Mouse (Mus musculus): ENCODE data around the gene Wdr83. TPM values are rescaled to one million over a fixed set of nuclear protein-coding genes. Genes with fewer than 3 reads are reported as not detected.
"Not testable (repeated sequence)": the region's sequence is repeated elsewhere in the genome, so short reads cannot be mapped to it uniquely, and the experiment has no call there.

Gene Wdr83
- polyA plus RNA-seq, 1 experiment from 2014 or later: 44.7 TPM

DNA sequence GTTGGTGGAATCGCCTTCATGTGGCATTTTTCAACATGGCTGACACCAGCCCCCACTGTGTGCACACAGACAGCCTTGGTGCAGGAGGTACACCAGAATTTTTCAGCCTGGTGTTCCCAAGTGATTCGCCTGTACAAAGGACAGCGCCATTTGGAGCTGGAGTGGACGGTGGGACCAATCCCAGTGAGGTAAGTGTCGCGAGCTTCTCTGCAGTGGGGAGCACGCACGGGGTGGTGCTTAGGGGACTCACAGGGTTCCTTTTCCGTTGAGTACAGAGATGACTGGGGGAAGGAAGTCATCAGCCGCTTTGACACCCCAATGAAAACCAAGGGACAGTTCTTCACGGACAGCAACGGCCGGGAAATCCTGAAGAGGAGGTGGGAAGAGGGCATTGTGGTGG, 13.9 kb upstream of the Wdr83 start:
- H3K36me3 ChIP-seq: peaks cover 46% of the 10 kb centered on the region; the same call in 1 of the 2 replicates
- H3K27ac ChIP-seq: no peak overlapping the region
- H3K27me3 ChIP-seq: no peaks in the 10 kb centered on the region
- no peak for ATAC-seq (ENCODE audit: borderline replicate concordance, extremely low read depth, low FRiP score, low TSS enrichment)
- H3K9me3 ChIP-seq: no peaks in the 10 kb centered on the region
- H3K4me3 ChIP-seq: no peak overlapping the region
- WGBS: 86% methylated on average over 13 of the region's 13 CpGs
- no peak overlapping the region for H3K4me2 ChIP-seq
- no peaks in the 10 kb centered on the region for H3K4me1 ChIP-seq
- H3K9ac ChIP-seq: no peak overlapping the region

DNA sequence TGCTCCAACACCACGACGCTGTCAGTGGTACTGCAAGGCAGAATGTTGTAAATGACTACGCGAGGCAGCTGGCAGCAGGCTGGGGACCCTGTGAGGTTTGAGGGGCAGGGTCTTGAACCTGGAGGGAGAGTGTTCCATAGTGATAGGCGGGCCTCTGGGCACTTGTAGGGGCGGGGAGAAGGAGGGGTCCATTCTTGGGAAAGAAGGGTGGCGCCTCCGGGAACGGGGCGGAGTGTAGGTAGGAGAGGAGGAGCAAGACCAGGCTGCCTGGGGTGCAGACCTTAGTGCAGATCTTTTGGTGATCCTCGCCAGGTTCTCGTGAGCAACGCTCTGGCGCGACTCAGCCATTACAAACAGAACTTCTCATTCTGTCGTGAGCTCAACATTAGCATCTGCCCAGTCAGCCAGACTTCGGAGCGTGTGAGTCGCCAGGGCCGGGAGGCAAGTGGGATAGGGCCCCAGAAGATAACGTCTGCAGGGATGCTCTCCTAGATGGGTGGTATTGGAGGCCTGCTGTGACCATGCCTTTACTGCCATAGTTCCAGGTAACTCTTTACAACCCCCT, 10.5 kb upstream of the Wdr83 start:
- Histone ChIP-seq H3K4me1 (no peaks in the 10 kb centered on the region), H3K4me3 (no peak overlapping the region), H3K4me2 (no peak overlapping the region), H3K36me3 (peaks cover 53% of the 10 kb centered on the region), H3K9ac (no peak overlapping the region), H3K27ac (no peak overlapping the region), H3K9me3 (no peaks in the 10 kb centered on the region), H3K27me3 (no peaks in the 10 kb centered on the region)
- 40% methylated on average over 21 of the region's 21 CpGs for WGBS
- no peak for ATAC-seq (ENCODE audit: borderline replicate concordance, extremely low read depth, low FRiP score, low TSS enrichment)

DNA sequence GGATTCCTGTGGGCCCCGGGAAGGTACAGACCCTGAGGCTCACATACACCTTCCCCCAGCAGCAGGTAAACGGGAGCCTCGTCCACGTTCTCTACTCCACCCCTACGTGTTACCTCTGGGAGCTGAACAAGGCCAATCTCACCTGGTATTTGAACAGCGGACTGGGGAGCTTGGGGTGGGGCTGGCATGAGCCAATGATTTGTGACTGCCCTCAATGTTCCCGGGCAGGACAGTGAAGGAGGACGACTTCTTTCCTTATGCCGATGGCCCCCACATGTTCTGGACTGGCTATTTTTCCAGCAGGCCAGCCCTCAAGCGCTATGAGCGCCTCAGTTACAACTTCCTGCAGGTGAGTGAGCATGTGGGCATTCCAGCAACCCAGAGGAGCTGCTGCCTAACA, 9.8 kb upstream of the Wdr83 start:
- Histone ChIP-seq H3K27me3 (no peaks in the 10 kb centered on the region), H3K36me3 (peaks cover 49% of the 10 kb centered on the region), H3K9me3 (no peaks in the 10 kb centered on the region), H3K4me1 (no peaks in the 10 kb centered on the region), H3K9ac (no peak overlapping the region), H3K4me3 (no peak overlapping the region), H3K4me2 (no peak overlapping the region), H3K27ac (no peak overlapping the region)
- 79% methylated on average over 11 of the region's 11 CpGs for WGBS
- no peak for ATAC-seq (ENCODE audit: borderline replicate concordance, extremely low read depth, low FRiP score, low TSS enrichment)

DNA sequence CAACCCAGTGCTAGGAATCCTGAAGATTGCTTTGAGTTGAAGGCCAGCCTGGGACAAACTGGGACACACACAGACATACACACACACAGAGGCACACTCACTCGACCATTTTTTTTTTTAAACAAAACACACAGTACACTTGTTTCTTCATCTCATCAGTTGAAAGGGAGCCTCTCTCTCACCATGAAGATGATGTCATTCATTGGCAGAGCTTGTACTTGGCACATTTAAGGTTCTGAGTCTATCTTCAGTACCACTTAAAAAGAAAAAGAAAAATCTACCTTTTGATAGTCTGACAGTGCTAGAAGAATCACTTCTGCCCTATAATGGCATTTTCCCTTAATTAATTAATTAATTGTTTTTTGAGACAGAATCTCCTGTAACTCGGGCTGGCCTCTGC, 7.7 kb upstream of the Wdr83 start:
- Histone ChIP-seq H3K9ac (no peak overlapping the region), H3K4me2 (no peak overlapping the region), H3K27me3 (no peaks in the 10 kb centered on the region), H3K27ac (no peak overlapping the region), H3K4me3 (no peak overlapping the region), H3K36me3 (peaks cover 39% of the 10 kb centered on the region), H3K4me1 (peaks cover 4% of the 10 kb centered on the region), H3K9me3 (no peaks in the 10 kb centered on the region)
- no peak for ATAC-seq (ENCODE audit: borderline replicate concordance, extremely low read depth, low FRiP score, low TSS enrichment)
- WGBS: 76% methylated on average over 2 of the region's 2 CpGs

DNA sequence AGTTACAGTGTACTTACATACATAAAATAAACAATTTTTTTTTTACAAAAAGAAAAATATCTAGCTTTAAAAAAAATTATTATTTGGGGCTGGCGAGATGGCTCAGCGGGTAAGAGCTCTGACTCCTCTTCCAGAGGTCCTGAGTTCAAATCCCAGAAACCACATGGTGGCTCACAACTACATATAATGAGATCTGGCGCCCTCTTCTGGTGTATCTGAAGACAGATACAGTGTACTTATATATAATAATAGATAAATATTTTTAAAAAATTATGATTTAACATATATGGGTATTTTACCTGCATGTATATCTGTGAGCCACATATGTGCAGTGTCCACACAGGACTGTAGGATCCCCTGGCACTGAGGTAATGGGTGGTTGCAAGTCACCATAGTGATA, 5.1 kb upstream of the Wdr83 start:
- no peak overlapping the region for H3K27ac ChIP-seq
- ATAC-seq (ENCODE audit: borderline replicate concordance, extremely low read depth, low FRiP score, low TSS enrichment): no peak

DNA sequence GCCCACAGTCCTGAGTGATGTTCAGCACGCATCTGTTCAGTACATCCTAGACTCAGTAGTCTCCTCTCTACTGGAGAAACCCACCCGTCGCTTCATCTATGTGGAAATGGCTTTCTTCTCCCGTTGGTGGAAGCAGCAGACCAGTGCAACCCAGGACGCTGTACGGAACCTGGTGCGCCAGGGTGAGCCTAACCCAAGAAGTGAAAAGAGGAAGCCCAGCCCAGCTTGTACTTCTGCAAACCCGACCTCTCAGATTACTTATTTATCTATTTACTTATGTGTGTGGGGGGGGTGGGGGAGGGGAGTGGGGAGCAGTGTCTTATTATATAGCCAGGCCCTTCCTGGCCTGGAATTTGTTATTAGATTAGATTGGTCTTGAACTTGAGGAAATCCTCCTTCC, 3.5 kb upstream of the Wdr83 start:
- ATAC-seq (ENCODE audit: borderline replicate concordance, extremely low read depth, low FRiP score, low TSS enrichment): no peak
- H3K4me3 ChIP-seq: no peak overlapping the region
- no peaks in the 10 kb centered on the region for H3K9me3 ChIP-seq
- H3K4me2 ChIP-seq: no peak overlapping the region
- no peaks in the 10 kb centered on the region for H3K27me3 ChIP-seq
- no peak overlapping the region for H3K27ac ChIP-seq
- no peak overlapping the region for H3K9ac ChIP-seq
- WGBS: 88% methylated on average over 8 of the region's 8 CpGs
- peaks cover 23% of the 10 kb centered on the region for H3K4me1 ChIP-seq
- peaks cover 29% of the 10 kb centered on the region for H3K36me3 ChIP-seq

More for the DNA sequence above, 5.1 kb upstream of the Wdr83 start:
- WGBS: 80% methylated on average over 3 of the region's 3 CpGs
- Histone ChIP-seq H3K9me3 (no peaks in the 10 kb centered on the region), H3K4me3 (no peak overlapping the region), H3K27me3 (no peaks in the 10 kb centered on the region), H3K36me3 (peaks cover 32% of the 10 kb centered on the region), H3K4me1 (peaks cover 23% of the 10 kb centered on the region), H3K4me2 (no peak overlapping the region), H3K9ac (no peak overlapping the region)

DNA sequence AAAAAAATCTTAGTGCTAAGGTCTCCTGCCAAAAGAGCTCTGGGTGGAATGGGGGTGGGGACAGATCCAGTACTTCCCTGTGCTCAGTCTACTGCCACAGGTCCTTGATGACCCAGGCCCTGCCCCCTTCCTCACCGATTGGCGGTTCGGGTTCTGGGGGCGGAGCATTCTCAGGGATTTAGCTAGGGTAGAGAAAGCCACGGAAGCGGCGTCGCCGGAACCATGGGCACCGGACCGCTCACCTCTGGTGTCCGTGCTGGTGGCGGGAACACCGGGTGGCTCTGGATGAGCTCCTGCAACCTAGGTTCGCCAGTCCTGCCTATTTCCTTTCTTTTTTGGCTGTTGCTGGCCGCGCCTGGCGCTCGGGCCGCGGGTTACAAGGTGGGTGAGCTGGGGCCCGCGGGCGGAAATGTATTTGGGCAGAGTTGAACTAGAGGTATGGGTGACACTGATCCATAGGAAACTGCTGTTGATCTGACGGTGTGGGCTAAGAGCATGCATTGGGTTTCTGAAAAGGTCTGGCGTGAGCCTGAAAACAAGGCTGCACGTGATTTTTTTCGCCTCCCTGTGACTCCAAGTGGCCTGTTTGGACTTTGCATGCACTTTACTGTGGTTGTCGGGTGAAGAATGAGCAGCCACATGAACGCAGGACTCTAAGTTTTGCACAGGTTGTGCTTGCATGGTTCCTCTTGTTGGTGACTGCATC, 2.2 kb upstream of the Wdr83 start, which contains the start of gene Man2b1:
TSS of gene Man2b1 (plus strand) at position 163 of the 706 bp plus-strand sequence.
- WGBS: under 1% methylated on average over 30 of the region's 30 CpGs
- peak within 1 kb of the TSS; percentile 68 for H3K9ac ChIP-seq
- H3K27me3 ChIP-seq: no peaks in the 10 kb centered on the region
- H3K27ac ChIP-seq: 0 out of 2 replicates have a peak within 1 kb of the TSS, but pooled peaks have one; percentile 49
- H3K36me3 ChIP-seq: peaks cover 23% of the 10 kb centered on the region
- H3K4me2 ChIP-seq: peak within 1 kb of the TSS; percentile 93
- no peaks in the 10 kb centered on the region for H3K9me3 ChIP-seq
- ATAC-seq (ENCODE audit: borderline replicate concordance, extremely low read depth, low FRiP score, low TSS enrichment): peak; percentile 91
- peaks cover 23% of the 10 kb centered on the region for H3K4me1 ChIP-seq
- peak within 1 kb of the TSS; percentile 76 for H3K4me3 ChIP-seq

DNA sequence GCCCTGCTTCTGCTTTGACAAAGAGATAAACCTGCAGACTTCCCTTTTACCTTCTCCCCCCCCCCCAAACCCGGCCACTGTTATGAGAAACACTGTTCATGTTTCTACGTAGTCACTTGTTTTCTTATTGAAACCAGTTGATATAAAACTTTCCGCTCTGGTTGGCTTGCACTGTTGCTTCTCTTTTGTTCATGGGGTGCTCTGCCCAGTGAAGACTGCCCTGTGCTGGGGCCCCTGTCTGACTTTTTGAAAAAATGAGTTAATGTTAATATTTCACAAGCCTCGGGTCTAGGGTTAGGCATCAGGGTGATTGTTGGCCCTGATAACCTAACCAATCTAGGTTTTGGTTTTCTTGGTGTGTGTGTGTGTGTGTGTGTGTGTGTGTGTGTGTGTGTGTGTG, 1.1 kb upstream of the Wdr83 start:
- not testable (repeated sequence) for H3K4me3 ChIP-seq; H3K27me3 ChIP-seq; H3K9ac ChIP-seq; ATAC-seq (ENCODE audit: borderline replicate concordance, extremely low read depth, low FRiP score, low TSS enrichment); H3K9me3 ChIP-seq; H3K27ac ChIP-seq
- 88% methylated on average over 4 of the region's 4 CpGs for WGBS
- Histone ChIP-seq H3K36me3 (peaks cover 18% of the 10 kb centered on the region), H3K4me1 (peaks cover 23% of the 10 kb centered on the region), H3K4me2 (peak overlapping the region; percentile 84; the same call in 1 of the 2 replicates)

DNA sequence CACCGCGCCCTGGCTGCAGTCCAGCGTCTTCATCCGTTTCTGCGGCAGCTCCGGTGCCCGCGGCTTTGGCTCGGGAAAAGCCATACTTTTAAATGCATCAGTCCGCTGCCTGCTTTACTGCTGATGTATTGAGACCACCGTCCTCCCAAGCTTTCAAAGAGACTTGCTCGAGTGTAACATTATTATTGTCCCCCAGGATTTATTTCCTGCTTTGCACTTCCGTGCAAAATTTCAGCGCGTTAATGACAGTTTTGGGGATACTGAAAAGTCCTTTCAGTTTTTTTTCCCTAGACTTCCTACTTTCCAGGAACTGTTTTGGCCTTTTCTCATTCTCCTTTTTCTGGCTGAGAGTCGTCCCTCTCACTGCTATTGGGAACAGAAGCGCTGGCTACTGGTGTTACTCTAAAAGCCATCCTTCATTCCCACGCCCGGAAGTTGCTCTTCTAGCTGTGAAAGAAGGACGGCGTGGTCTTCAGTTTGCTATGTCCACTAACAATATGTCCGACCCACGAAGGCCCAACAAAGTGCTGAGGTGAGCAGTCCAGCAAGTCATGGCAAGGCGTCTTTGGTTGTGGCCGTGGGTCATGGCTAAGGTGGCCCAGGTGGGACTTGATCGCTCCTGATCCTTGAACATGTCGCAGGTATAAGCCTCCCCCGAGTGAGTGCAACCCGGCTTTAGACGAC, 432 bp downstream of the Wdr83 start, which contains the start of gene Wdr83os:
TSS of gene Wdr83os (plus strand) at position 209 of the 684 bp plus-strand sequence.
- peak within 1 kb of the TSS; percentile 89 for H3K27ac ChIP-seq
- H3K9me3 ChIP-seq: no peaks in the 10 kb centered on the region
- H3K4me3 ChIP-seq: peak within 1 kb of the TSS; percentile 74
- ATAC-seq (ENCODE audit: borderline replicate concordance, extremely low read depth, low FRiP score, low TSS enrichment): peak; percentile 21; the same call in 1 of the 2 replicates
- peaks cover 23% of the 10 kb centered on the region for H3K4me1 ChIP-seq
- no peaks in the 10 kb centered on the region for H3K27me3 ChIP-seq
- peaks cover 20% of the 10 kb centered on the region for H3K36me3 ChIP-seq
- H3K9ac ChIP-seq: peak within 1 kb of the TSS; percentile 83
- 0% methylated on average over 30 of the region's 30 CpGs for WGBS
- peak within 1 kb of the TSS; percentile 84 for H3K4me2 ChIP-seq

DNA sequence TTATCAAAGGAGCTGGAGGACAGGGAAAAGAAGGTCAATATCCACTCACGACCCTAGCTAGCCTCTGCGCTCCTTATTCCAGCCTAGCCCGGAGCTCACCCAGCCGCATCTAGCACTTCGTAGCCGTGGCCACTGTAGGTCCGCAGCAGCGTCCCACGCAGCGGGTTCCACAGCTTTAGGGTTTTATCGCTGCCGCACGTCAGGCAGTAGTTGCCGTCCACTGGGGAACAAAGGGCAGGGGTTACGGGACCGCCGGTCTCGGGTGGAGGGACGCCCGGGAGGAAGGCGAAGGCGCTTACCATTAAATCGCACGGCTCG, 933 bp downstream of the Wdr83 start:
- Histone ChIP-seq H3K36me3 (peaks cover 23% of the 10 kb centered on the region), H3K4me3 (peak overlapping the region; percentile 74), H3K27ac (0 out of 2 replicates have a peak overlapping the region, but pooled peaks have one; percentile 89), H3K9ac (peak overlapping the region; percentile 83), H3K4me1 (peaks cover 23% of the 10 kb centered on the region), H3K27me3 (no peaks in the 10 kb centered on the region), H3K9me3 (no peaks in the 10 kb centered on the region), H3K4me2 (peak overlapping the region; percentile 84)
- ATAC-seq (ENCODE audit: borderline replicate concordance, extremely low read depth, low FRiP score, low TSS enrichment): no peak
- under 1% methylated on average over 25 of the region's 25 CpGs for WGBS

DNA sequence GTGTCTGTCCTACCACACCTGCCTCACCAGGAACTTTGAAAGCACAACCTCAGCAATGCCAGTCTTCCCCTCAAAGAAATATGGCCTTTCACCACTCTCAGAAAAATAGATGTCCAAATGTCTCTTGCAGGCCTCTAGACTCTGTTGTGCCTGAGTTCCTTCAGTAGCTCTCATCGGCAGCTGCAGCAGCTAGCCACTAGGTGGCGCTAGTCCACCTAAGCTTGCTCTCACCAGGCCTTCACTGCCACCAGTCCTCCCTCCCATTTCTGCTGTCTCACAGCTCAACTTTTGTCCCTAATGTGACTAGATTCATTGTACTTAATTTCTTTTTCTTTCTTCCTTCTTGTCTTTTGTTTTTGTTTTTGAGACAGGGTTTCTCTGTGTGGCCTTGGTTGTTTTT, 4.1 kb downstream of the Wdr83 start:
- Histone ChIP-seq H3K4me2 (no peak overlapping the region), H3K9ac (no peak overlapping the region), H3K4me1 (peaks cover 17% of the 10 kb centered on the region), H3K4me3 (no peak overlapping the region), H3K9me3 (no peaks in the 10 kb centered on the region), H3K36me3 (peaks cover 40% of the 10 kb centered on the region), H3K27ac (no peak overlapping the region), H3K27me3 (no peaks in the 10 kb centered on the region)
- whole genome bisulfite sequencing: 0% methylated on average over 2 of the region's 2 CpGs
- ATAC-seq (ENCODE audit: borderline replicate concordance, extremely low read depth, low FRiP score, low TSS enrichment): no peak

DNA sequence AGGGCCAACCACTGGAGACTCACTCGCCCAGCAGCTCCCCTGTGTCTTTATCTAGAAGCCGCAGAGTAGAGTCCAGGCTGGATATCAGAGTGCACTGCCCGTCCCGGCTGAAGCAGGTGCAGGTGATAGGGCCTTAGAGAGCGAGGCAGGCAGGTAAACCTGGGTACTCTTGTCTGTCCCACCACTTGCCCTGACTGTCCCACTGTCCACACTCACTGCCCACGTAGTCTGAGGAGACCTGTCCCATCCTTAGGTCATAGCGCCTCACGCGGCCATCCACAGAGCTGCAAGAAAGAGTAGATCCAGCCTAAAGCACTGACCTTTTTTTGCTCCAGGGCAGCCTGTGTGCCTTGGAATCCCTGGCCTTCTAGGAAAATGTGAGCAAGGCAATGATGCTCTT, 5.1 kb downstream of the Wdr83 start:
- H3K9me3 ChIP-seq: no peaks in the 10 kb centered on the region
- H3K36me3 ChIP-seq: peaks cover 40% of the 10 kb centered on the region
- H3K27ac ChIP-seq: no peak overlapping the region
- no peak overlapping the region for H3K4me2 ChIP-seq
- H3K4me3 ChIP-seq: no peak overlapping the region
- no peak overlapping the region for H3K9ac ChIP-seq
- H3K27me3 ChIP-seq: no peaks in the 10 kb centered on the region
- ATAC-seq (ENCODE audit: borderline replicate concordance, extremely low read depth, low FRiP score, low TSS enrichment): no peak
- 74% methylated on average over 9 of the region's 9 CpGs for WGBS
- peaks cover 14% of the 10 kb centered on the region for H3K4me1 ChIP-seq
